Comparison of ENCODE assay signal across 8 mouse cellular contexts in the genomic region with DNA sequence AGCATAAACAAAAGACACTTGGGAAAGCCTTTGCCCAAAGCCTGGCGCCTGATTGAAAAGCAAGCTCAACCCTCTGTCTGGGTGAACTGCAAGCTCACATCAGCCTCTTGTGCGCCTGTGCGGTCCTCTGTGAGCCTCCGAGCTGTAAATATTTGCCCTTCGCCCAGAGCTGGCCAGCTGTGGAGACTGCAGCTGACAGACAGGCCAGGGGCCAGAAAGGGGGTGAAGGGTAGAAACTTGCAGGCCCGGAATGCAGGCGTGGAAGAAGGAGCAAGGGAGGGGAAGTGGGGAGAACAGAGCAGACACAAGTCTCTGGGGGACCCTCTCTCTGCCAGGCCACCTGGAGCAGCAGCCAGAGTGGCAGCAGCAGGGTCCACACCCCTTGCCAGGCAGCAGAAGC. TPM values are rescaled to one million over a fixed set of nuclear protein-coding genes. Genes with fewer than 3 reads are reported as not detected.
DNase-seq lines count a peak whose midpoint lies in the region; ATAC-seq and TF ChIP-seq lines count a peak whose summit lies in the region.

No protein-coding gene starts in this region.

- H3K9ac ChIP-seq in hindbrain, embryonic 13.5 days: peak overlapping the region; percentile 49; the same call in 1 of the 2 replicates
- H3K9ac ChIP-seq in limb, embryonic 15.5 days: no peak overlapping the region
- H3K9ac ChIP-seq in midbrain, embryonic 16.5 days (ENCODE audit: low read depth, low read length): no peak overlapping the region

- TF ChIP-seq CTCF in cerebellum, adult 2 months (IDR thresholded peaks at IDR 0.05; ENCODE audit: borderline replicate concordance, insufficient read depth, low read depth, low read length): no peak

- 4% methylated on average over 7 of the region's 7 CpGs for WGBS in hindbrain, embryonic 13.5 days
- WGBS in limb, embryonic 15.5 days: 9% methylated on average over 7 of the region's 7 CpGs
- 5% methylated on average over 7 of the region's 7 CpGs for WGBS in midbrain, embryonic 16.5 days
- WGBS in cerebellum, adult 2 months: 11% methylated on average over 7 of the region's 7 CpGs

- peak; percentile 84 for DNase-seq in embryo, embryonic 10.5 days (ENCODE audit: low spot score)
- DNase-seq in gastrocnemius, adult 18-20 months (ENCODE audit: low spot score): peak; percentile 63
- DNase-seq in frontal cortex, postnatal 25 days (ENCODE audit: low spot score in 2 of 2): no peak
- no peak for DNase-seq in cerebellum, adult 2 months
- DNase-seq in thymus, postnatal 4 days: no peak

- H3K9me3 ChIP-seq in hindbrain, embryonic 13.5 days: no peaks in the 10 kb centered on the region
- H3K9me3 ChIP-seq in limb, embryonic 15.5 days: no peaks in the 10 kb centered on the region
- H3K9me3 ChIP-seq in midbrain, embryonic 16.5 days (replicated peaks; ENCODE audit: control insufficient read depth, low read length, poor library complexity, severe bottlenecking): no peaks in the 10 kb centered on the region

- H3K4me1 ChIP-seq in hindbrain, embryonic 13.5 days (replicated peaks): peaks cover 38% of the 10 kb centered on the region
- H3K4me1 ChIP-seq in limb, embryonic 15.5 days: peaks cover 37% of the 10 kb centered on the region
- H3K4me1 ChIP-seq in midbrain, embryonic 16.5 days (ENCODE audit: control insufficient read depth, insufficient read depth, low read length): peaks cover 17% of the 10 kb centered on the region
- H3K4me1 ChIP-seq in cerebellum, adult 2 months (ENCODE audit: control insufficient read depth, insufficient read depth, low read length): no peaks in the 10 kb centered on the region

- peak overlapping the region; percentile 48 for H3K4me2 ChIP-seq in hindbrain, embryonic 13.5 days
- H3K4me2 ChIP-seq in limb, embryonic 15.5 days: peak overlapping the region; percentile 67
- H3K4me2 ChIP-seq in midbrain, embryonic 16.5 days (ENCODE audit: low read length): peak overlapping the region; percentile 33

- ATAC-seq in hindbrain, embryonic 13.5 days (ENCODE audit: low FRiP score): no peak
- ATAC-seq in limb, embryonic 15.5 days (ENCODE audit: insufficient number of reproducible peaks, low FRiP score, low TSS enrichment, low read depth): peak; percentile 35
- ATAC-seq in midbrain, embryonic 16.5 days: no peak

- H3K4me3 ChIP-seq in hindbrain, embryonic 13.5 days: peak overlapping the region; percentile 23
- H3K4me3 ChIP-seq in limb, embryonic 15.5 days: peak overlapping the region; percentile 38
- H3K4me3 ChIP-seq in midbrain, embryonic 16.5 days (ENCODE audit: low read depth, low read length): no peak overlapping the region
- H3K4me3 ChIP-seq in cerebellum, adult 2 months (replicated peaks; ENCODE audit: insufficient read depth, low read depth, low read length): no peak overlapping the region

- H3K36me3 ChIP-seq in hindbrain, embryonic 13.5 days: no peaks in the 10 kb centered on the region
- no peaks in the 10 kb centered on the region for H3K36me3 ChIP-seq in limb, embryonic 15.5 days
- no peaks in the 10 kb centered on the region for H3K36me3 ChIP-seq in midbrain, embryonic 16.5 days (ENCODE audit: control insufficient read depth, insufficient read depth, low read length)

- no peak for TF ChIP-seq POLR2A in cerebellum, adult 2 months (IDR thresholded peaks at IDR 0.05; ENCODE audit: borderline replicate concordance, insufficient read depth, low read length)

- H3K27ac ChIP-seq in hindbrain, embryonic 13.5 days: peak overlapping the region; percentile 61
- H3K27ac ChIP-seq in limb, embryonic 15.5 days: peak overlapping the region; percentile 76
- no peak overlapping the region for H3K27ac ChIP-seq in midbrain, embryonic 16.5 days (ENCODE audit: low read length)
- H3K27ac ChIP-seq in cerebellum, adult 2 months (ENCODE audit: insufficient read depth, low read length): no peak overlapping the region

- H3K27me3 ChIP-seq in hindbrain, embryonic 13.5 days: peaks cover 24% of the 10 kb centered on the region
- no peaks in the 10 kb centered on the region for H3K27me3 ChIP-seq in limb, embryonic 15.5 days
- peaks cover 10% of the 10 kb centered on the region for H3K27me3 ChIP-seq in midbrain, embryonic 16.5 days (ENCODE audit: control insufficient read depth, insufficient read depth, low read depth, low read length)
- H3K27me3 ChIP-seq in cerebellum, adult 2 months (ENCODE audit: control insufficient read depth, insufficient read depth, low read length): no peaks in the 10 kb centered on the region; the same call in 1 of the 2 replicates

RNA-seq across cellular contexts. Expression of gene Pdzrn3, which starts 3.0 kb away (rescaled TPM):
- total RNA-seq in gastrocnemius, adult 18-20 months (2021): 100 to 1,000 TPM; 122 to 135 TPM
- 27.5 and 28.8 TPM in 2 replicates for polyA plus RNA-seq in hindbrain, embryonic 13.5 days (2015; fragmentation: Nextera tagmentation; extraction: Ambion mirVana)
- 9.6 and 11.7 TPM in 2 replicates for polyA plus RNA-seq in limb, embryonic 15.5 days (2015; fragmentation: Nextera tagmentation; extraction: Ambion mirVana)
- polyA plus RNA-seq in midbrain, embryonic 16.5 days (2015; fragmentation: Nextera tagmentation; extraction: Ambion mirVana): 20.3 and 25.9 TPM in 2 replicates
- polyA plus RNA-seq in cerebellum, adult 2 months (2012; rRNA removed): 1.9 and 2.2 TPM in 2 replicates

Comparison
In these comparisons a context has a peak if more than half of its experiments do, and no peak if none do; other contexts are left out.
1. DNase-seq: peak in embryo, embryonic 10.5 days (single experiment) and gastrocnemius, adult 18-20 months (single experiment); none in frontal cortex, postnatal 25 days (0 of 2), cerebellum, adult 2 months (0 of 2) and thymus, postnatal 4 days (single experiment).
2. H3K27ac ChIP-seq: peak in hindbrain, embryonic 13.5 days (single experiment) and limb, embryonic 15.5 days (single experiment); none in midbrain, embryonic 16.5 days (single experiment) and cerebellum, adult 2 months (single experiment).
3. H3K4me3 ChIP-seq: peak in hindbrain, embryonic 13.5 days (single experiment) and limb, embryonic 15.5 days (single experiment); none in midbrain, embryonic 16.5 days (single experiment) and cerebellum, adult 2 months (single experiment).
4. Peak in every context shown above with its lines, with median percentiles within 50 percentile points of each other: H3K4me2 ChIP-seq.